Mouse (Mus musculus) lung, adult 2 months (tissue): ENCODE results near the gene Ube2b. TPM values are rescaled to one million over a fixed set of nuclear protein-coding genes. Genes with fewer than 3 reads are reported as not detected.

Experiments
- DNase-seq: peaks from one replicate; pipeline ENCODE4 v3.0.0; 2022
- H3K4me1 ChIP-seq: fragments of 200-500 bp; 2 replicates; pipeline ENCODE4 v1.6.1; 2011; ENCODE audit warnings: low read length; ENCODE audit not compliant: control insufficient read depth, insufficient read depth
- H3K4me3 ChIP-seq: fragments of 200-500 bp; replicated peaks from 2 replicates; pipeline ENCODE3; 2011; ENCODE audit warnings: low read depth, mild to moderate bottlenecking, control low read depth, low read length; ENCODE audit errors: extremely low read depth
- CTCF ChIP-seq: fragments of 200-500 bp; IDR thresholded peaks from 2 replicates; pipeline ENCODE4 v1.5.1; 2011; ENCODE audit warnings: mild to moderate bottlenecking, low read length, control low read depth; ENCODE audit not compliant: insufficient read depth
- POLR2A ChIP-seq: fragments of 200-500 bp; IDR thresholded peaks from 2 replicates; pipeline ENCODE4 v1.6.1; 2011; ENCODE audit warnings: low read depth, mild to moderate bottlenecking, control low read depth, low read length, borderline replicate concordance; ENCODE audit errors: extremely low read depth
- WGBS: fragments of 180-500 bp; shearing (Covaris S2); methylation state at CpG from one replicate; pipeline ENCODE4 v1.1.7; 2018; 5-methylcytosine and 5-hydroxymethylcytosine counted together
- polyA plus RNA-seq: library from polyadenylated mRNA; depleted of rRNA; stranded (reverse); fragments of >200 nt; gene quantifications from 2 replicates; pipeline ENCODE4 v1.2.3, GENCODE M21; 2012; rRNA removed

Ube2b gene
- polyA plus RNA-seq, 1 experiment = 48.8 TPM

DNA sequence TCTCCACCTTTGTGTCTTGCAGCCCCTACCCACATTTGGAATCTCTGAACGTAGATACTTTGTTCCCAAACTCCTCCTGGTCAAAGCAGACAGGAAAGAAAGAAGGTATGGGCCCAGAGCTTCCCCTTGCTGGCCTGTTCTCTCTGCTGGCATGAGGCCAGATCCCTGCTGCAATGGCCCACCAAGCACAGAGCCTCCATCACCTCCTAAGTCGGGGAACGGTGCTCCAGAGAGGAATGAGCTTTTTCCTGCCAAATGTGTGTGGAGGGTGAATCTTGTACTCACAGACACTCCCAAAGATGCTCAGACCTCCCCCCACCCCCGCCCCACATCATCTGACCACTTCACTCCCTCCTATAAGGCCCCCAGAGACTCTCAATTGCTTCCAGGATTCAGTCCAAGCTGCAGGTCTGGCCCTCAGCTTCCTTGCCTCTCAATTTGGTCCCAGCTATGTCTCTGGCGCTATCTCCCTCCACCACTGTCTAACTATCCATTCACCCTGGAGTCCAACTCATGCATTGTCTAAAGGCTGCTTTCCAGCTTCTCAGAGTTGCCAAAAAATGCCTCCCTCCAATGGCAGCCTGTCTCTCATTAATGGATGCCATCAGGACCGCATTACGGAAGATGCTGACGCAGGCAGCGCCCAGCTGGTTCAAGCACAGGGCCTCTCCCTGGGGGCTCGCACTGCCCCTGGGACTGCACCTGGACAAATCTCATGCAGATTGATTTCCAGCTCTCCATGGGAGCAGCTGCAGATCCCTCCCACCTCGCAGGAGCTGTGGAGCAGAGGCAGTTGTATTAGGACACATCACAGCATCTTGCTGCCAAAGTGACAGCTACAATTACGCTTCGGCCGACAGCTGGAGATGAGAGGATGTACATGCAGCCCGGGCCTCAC lies 57.7 kb downstream of the Ube2b start:
- no peak for DNase-seq
- TF ChIP-seq CTCF = no peak
- no peak for TF ChIP-seq POLR2A
- H3K4me3 ChIP-seq = no peak overlapping the region
- WGBS = 69% methylated on average over 15 of the region's 15 CpGs
- H3K4me1 ChIP-seq = peaks cover 15% of the 10 kb centered on the region

GRCm38 (mm10) chr11:51940511-51940955 lies 60.0 kb downstream of the Ube2b start:
- H3K4me3 ChIP-seq = no peak overlapping the region
- H3K4me1 ChIP-seq = peaks cover 15% of the 10 kb centered on the region
- 16% methylated on average over 13 of the region's 13 CpGs for WGBS
- TF ChIP-seq POLR2A (no peak; the same call in 1 of the 2 replicates), CTCF (no peak)
- DNase-seq = peak; percentile 53

GRCm38 (mm10) chr11:51939590-51939955 lies 61.0 kb downstream of the Ube2b start:
- Histone ChIP-seq H3K4me1 (peaks cover 15% of the 10 kb centered on the region), H3K4me3 (no peak overlapping the region)
- DNase-seq = no peak
- 45% methylated on average over 8 of the region's 8 CpGs for WGBS
- TF ChIP-seq POLR2A (no peak), CTCF (no peak)

GRCm38 (mm10) chr11:51938817-51939589 lies 61.6 kb downstream of the Ube2b start:
- no peak for TF ChIP-seq POLR2A
- no peak for TF ChIP-seq CTCF
- DNase-seq = no peak
- peaks cover 15% of the 10 kb centered on the region for H3K4me1 ChIP-seq
- 64% methylated on average over 12 of the region's 12 CpGs for WGBS
- no peak overlapping the region for H3K4me3 ChIP-seq

- H3K4me3 ChIP-seq = no peak overlapping the region
- TF ChIP-seq POLR2A (no peak), CTCF (no peak)
- 82% methylated on average over 6 of the region's 6 CpGs for WGBS
- H3K4me1 ChIP-seq = peaks cover 15% of the 10 kb centered on the region
- no peak for DNase-seq
Measured at GRCm38 (mm10) chr11:51937361-51937781, 63.2 kb downstream of the Ube2b start.

- TF ChIP-seq CTCF (0 out of 2 replicates have a peak, but pooled peaks have one; percentile 8), POLR2A (no peak)
- 50% methylated on average over 5 of the region's 5 CpGs for WGBS
- DNase-seq = no peak
- Histone ChIP-seq H3K4me1 (peaks cover 14% of the 10 kb centered on the region), H3K4me3 (no peak overlapping the region)
Measured at GRCm38 (mm10) chr11:51935636-51936434, 64.7 kb downstream of the Ube2b start.

Other genes with a start within 250 kb of the Ube2b start
- gene Sec24a, start 237.1 kb downstream of the Ube2b start, polyA plus RNA-seq = 11.9 and 12.9 TPM in 2 replicates
- gene Sar1b, start 237.1 kb downstream of the Ube2b start, polyA plus RNA-seq = 13.1 and 24.9 TPM in 2 replicates
- 23.6 and 33.3 TPM in 2 replicates for gene Jade2, start 143.1 kb downstream of the Ube2b start, polyA plus RNA-seq
- 18.7 and 19.7 TPM in 2 replicates for gene Cdkn2aipnl, start 33.1 kb downstream of the Ube2b start, polyA plus RNA-seq
- gene Cdkl3, start 3.5 kb upstream of the Ube2b start, polyA plus RNA-seq = 1.4 and 2.4 TPM in 2 replicates
- 18.3 and 32.4 TPM in 2 replicates for gene Ppp2ca, start 97.9 kb upstream of the Ube2b start, polyA plus RNA-seq
- not detected in 2 replicates for gene Olfr1373, start 144.8 kb upstream of the Ube2b start, polyA plus RNA-seq
- gene Olfr1371, start 213.2 kb upstream of the Ube2b start, polyA plus RNA-seq = not detected in 2 replicates
- 13.0 and 25.8 TPM in 2 replicates for gene Skp1a, start 231.2 kb upstream of the Ube2b start, polyA plus RNA-seq